Mouse (Mus musculus) kidney, postnatal 14 days (tissue): Measurements from ENCODE around the gene Ubqln1.
"Not testable (repeated sequence)": the region's sequence is repeated elsewhere in the genome, so short reads cannot be mapped to it uniquely, and the experiment has no call there.

ENCODE experiments used
- DNase-seq: peaks from one replicate; pipeline ENCODE4 v3.0.0; 2022; ENCODE audit warnings: mixed read lengths

Gene Ubqln1

DNA sequence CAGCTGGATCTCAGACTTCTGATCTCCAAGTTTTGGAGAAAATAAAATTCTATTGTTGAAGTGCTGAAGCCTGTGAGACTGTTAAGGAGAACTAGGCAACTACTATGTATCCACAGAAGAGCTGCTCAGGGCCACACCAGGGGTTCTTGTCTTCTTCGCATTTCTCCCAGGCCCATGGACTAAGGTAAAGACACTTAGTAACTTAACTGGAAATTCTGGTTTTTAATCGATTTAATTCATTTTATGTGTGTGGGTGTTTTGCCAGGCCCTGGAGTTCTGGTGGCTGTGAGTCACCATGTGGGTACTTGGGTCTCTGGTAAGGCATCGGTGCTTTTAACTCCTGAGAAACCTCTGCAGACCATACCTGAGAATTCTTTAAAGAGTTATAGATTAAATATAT is 65.8 kb downstream of the Ubqln1 start:
- no peak for DNase-seq

DNA sequence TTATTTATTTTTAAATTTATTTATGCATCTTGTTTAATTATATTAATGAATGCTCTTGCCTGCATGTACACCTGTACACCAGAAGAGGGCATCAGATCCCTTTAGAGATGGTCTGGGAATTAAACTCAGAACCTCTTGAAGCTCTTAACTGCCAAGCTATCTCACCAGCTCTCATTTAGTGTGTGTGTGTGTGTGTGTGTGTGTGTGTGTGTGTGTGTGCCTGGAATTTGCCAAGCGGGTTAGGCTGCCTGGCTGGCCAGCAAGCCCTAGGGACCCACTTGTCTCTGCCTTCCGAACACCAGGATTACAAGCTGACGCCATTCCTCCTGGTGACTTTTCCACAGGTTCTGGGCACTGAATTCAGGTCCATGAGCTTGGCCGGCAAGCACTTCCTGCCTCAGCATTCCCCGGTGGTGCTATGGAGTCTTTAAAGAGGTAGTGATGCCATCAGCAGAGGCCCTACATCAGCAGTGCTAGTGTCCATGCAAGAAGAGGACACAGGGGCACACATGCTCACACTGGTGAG is 66.4 kb downstream of the Ubqln1 start:
- peak; percentile 26 for DNase-seq

DNA sequence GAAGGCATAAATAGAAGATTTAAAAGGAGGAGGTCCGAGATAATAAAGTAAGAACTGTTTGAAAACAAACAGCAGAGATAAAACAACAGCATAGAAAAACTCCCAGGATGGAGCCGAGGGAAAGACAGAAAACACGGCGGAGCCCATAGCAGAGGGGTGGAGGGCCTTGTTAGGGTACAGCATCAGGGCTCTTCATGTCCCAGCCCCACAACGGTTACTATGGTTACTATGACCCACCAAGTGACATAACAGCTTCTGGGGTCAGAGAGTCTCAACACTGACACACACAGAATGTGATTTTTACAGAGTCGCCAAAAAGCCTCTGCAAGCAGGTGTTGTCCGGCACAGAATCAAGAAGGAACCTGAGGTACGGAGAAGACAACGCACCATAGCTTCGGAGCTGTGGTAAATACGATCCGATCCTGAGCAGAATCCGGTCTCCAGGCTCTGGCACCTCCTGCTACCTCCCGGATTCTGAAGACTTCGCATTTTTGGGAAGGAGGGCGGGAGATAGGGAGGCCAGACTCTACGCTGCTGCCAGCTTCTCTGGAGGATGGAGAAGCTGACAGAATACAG is 67.1 kb downstream of the Ubqln1 start:
- DNase-seq: peak; percentile 58

DNA sequence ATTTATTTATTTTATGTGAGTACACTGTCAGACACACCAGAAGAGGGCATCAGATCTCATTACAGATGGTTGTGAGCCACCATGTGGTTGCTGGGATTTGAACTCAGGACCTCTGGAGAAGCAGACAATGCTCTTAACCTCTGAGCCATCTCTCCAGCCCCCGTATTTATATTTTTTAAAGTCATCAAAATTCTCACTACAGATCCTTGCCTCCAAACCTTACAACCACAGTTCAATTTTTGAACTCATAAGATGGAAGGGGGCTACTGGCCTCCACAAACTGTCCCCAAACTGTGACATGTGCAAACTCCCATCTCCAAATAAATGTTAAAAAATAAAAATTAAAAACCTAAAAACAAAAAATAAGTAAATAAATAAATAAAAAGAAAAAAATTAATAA is 67.7 kb downstream of the Ubqln1 start:
- DNase-seq: no peak

DNA sequence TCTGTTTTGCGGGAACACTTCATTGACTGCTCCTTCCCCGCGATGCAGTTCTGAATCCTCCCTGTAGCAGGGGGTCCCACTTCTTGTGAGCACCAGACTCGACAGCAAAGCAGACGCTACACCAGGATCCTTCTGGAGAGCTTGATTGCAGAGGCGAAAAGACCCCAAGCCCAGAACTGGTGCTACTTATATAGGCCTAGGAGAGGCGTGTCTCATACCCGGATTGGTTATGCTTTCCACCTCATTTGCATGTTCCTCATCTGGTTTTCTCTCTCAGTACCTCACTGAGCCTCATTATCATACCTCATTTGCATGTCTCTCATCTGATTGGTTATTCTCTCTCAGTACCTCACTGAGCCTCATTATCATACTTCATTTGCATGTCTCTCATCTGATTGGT is 68.8 kb downstream of the Ubqln1 start:
- not testable (repeated sequence) for DNase-seq

DNA sequence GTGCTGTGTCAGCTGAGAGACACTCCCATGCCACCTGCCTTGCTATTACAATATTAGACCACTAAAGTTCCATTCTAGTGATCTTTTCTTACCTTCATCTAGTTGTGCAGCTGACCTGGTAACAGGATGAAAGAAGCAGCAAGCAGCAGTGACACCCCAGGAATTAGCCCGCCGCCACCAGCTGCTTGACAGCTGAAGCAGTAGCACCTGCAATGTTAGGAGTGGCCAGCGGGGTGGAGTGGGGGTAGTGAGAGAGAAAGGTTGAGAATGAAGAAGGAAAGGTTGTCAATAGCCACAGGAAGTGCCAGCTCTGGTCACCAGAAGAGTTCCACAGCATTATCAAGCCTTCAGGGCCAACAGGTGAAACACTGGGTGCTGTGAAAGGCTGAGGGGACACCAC is 83.8 kb downstream of the Ubqln1 start:
- DNase-seq: no peak

DNA sequence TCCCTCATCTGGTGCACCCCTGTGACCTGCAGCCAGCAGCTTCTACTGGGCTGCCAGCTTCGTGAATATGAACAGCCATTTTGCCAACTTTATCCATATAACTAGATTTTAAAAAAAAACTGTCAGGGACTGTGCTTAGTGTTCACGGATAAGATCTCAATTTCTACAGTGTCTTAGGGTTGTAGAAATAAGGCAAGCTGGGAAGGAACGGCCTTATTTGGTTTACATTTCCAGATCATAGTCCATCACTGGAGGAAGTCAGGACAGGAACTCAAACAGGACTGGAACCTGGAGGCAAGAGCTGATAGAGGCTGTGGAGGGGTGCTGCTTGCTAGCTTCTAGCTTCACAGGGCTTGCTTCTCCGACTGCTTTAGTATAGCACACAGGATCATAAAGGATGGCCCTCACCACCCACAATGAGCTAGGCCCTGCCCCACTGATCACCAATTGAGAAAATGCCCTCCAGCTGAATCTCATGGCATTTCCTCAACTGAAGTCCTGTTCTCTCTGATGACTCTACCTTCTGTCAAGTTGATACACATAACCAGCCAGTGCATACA is 85.7 kb downstream of the Ubqln1 start:
- no peak for DNase-seq

DNA sequence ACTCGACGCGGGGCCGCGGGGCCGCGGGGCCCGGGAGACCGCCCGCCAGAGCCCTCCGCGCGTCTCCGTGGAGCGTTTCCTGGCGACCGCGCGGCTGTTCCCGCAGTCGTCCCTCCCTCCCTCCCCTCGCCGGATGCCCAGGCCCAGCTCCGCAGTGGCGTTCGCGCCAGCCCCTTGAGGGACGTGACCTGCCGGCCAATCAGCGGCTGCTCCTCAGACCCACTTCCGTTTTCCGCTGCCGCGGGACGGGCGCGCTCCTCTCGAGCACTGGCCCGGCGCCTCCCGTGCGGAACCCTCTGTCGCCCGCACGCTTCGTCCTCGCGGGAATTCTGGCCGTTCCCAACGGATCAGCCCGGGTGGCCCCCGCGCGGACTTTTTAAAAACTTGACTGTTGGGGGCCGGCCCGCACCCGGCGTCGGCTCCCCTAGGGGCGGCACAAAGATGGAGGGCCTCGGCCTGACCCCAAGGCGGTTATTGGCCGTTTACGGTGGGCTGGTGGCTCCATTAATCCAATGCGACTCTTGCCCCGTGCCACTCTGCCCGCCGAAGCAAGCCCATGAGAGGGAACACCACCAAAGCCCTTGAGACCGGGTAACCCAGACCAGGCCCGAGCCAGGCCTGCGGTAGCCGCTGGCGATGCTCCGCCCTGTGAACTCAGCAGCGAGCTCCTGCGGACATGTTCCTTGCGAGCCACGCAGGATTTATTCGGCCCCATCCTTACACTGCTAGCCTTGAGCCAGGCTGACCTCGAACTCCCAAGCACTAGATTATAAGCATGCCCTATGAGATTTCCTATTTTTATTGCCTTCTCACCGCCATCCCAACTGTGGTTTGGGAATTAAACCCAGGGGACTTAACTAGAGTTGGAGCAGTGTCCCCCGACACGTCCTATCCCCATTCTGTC is 86.4 kb downstream of the Ubqln1 start:
- peak; percentile 98 for DNase-seq

DNA sequence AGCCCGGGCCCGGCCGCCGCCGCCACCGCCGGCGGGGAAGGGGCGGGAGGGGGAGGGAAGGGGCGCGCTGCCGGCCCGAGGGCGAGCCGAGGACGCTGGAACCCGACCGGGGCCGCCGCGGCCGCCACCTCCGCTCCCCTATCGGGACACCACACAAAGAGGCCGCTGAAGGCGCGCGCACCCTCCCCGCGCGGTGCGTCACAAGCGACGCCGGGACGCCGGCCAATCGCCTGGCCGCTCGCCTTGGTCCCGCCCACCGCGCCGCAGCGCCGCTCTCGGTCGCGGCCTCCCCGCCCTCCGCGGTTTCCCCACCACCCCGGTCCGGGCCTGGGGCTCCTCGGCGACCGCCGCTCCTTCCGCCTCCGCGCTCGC is 87.1 kb downstream of the Ubqln1 start, which contains the start of gene Hnrnpa0:
Hnrnpa0 (minus strand) TSS at position 161 of the 372 bp plus-strand sequence.
- peak; percentile 97 for DNase-seq

DNA sequence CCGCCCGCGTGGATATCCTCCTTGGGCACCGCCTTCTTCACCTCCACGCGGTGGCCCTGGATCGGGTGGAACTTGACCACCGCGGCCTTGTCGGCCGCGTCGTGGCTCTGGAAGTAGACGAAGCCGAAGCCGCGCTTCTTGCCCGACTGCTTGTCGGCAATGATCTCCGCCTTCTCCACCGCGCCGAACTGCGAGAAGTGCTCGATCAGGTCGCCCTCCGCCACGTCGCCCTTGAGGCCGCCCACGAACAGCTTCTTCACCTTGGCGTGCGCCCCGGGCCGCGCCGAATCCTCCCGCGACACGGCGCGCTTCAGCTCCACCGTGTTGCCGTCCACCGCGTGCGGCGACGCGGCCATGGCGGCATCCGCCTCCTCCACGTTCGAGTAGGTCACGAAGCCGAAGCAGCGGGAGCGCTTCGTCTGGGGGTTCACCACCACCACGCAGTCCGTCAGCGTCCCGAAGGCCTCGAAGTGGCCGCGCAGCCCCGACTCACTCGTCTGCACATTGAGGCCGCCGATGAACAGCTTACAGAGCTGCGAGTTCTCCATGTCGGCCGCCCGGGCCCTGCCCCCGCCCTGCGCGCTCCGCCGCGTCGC is 87.6 kb downstream of the Ubqln1 start:
- DNase-seq: no peak

DNA sequence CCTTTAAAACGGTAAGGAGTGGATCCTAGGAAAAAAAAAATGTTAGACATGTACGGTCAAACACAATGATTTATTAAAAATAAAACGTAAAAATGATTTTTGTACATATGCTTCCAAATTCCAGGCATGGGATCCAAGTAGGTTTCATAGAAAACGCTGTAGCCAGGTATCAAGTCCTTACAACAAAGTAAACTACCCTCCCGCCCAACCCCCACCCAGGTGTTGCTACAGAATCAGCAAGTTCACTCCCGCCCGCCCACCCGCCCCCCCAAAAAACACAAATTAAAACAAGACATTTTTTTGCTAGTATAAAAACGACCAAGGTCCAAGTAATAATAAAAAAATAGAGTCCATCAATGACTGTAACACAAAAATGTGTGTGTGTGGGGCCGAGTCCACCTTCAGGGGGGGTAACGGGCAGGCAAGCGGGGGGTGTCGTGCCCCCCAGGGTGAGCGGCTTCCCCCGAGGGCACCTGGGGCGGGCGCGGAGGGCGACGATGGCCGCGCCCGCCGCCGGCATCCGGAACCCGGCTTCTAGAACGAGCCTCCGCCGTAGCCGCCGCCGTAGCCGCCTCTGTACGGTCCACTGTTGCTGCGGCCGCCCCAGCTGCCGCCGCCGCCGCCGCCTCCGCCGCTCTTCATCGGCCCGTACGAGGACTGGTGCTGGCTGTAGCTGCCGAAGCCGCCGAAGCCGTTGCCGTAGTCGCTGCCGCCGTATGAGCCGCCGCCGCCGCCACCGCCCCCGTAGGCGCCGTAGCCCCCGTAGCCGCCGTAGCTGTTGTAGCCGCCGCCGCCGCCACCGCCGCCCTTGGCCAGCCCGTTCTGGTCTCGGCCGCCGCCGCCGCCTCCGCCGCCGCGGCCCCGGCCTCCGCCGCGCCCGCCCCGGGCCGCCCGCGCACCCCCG is 88.3 kb downstream of the Ubqln1 start:
- no peak for DNase-seq
